Mouse (Mus musculus): Measurements from ENCODE around the gene F2rl2.

GRCm38 (mm10) chr13:95746509-95746908 lies 49.9 kb downstream of the F2rl2 start:
- no peak for TF ChIP-seq ZC3H11A (IDR thresholded peaks at IDR 0.05; ENCODE audit: borderline replicate concordance, low read depth, low read length)
- TF ChIP-seq MAFK (IDR thresholded peaks at IDR 0.05; ENCODE audit: insufficient read depth, low read depth, low read length) = no peak
- TF ChIP-seq HCFC1 (IDR thresholded peaks at IDR 0.05; ENCODE audit: borderline replicate concordance, insufficient read depth, low read length) = no peak
